Mouse (Mus musculus) Patski (cell line): ENCODE measurements around the gene Ap3d1. TPM values are rescaled to one million over a fixed set of nuclear protein-coding genes. Genes with fewer than 3 reads are reported as not detected.

Experiments used
- ATAC-seq: fragments of 100-300 bp; one replicate; pipeline ENCODE4 v1.8.0; 2021
- CTCF ChIA-PET: fragments of 350-600 bp; sonication (Branson Sonifier 250); formaldehyde crosslinking; loops from one replicate; lab custom pipeline; 2022; ENCODE audit warnings: inconsistent platforms; lab: Charles Lee
- POLR2A ChIA-PET: fragments of 350-600 bp; sonication (Branson Sonifier 250); formaldehyde crosslinking; loops from one replicate; lab custom pipeline; 2022; ENCODE audit warnings: antibody characterized with exemption, inconsistent platforms; lab: Charles Lee
- DNase-seq: peaks from one replicate; pipeline ENCODE4 v3.0.0-alpha.2; 2011; ENCODE audit warnings: low read depth, low spot score
- H3K27me3 ChIP-seq: fragments of 371-371 bp; one replicate; pipeline ENCODE4 v1.5.1; 2021
- CTCF ChIP-seq: fragments of 100-300 bp; IDR thresholded peaks from one replicate; pipeline ENCODE4 v1.5.1; 2021
- in situ Hi-C: fragments of 300-500 bp; cut with MboI; formaldehyde crosslinking; loops from 3 replicates; pipeline ENCODE4 v1.11.1; 2018; ENCODE audit warnings: low pct_unique_long_range_greater_than_20kb, mixed read lengths
- polyA plus RNA-seq: library from polyadenylated mRNA; unstranded; gene quantifications from one replicate; pipeline ENCODE4 v1.2.3, GENCODE M21; 2021

Ap3d1 gene
- polyA plus RNA-seq, 1 experiment from 2014 or later = 103 TPM

- no peak for TF ChIP-seq CTCF
- ChIA-PET CTCF (interaction anchor here (1.5 to 7.0 kb wide), 2 partner anchors 8 to 13 kb away, joined by 4 to 52 read pairs; no protein-coding TSS in a partner anchor), POLR2A (interaction anchor here (0.6 to 7.4 kb wide), 4 partner anchors 9 to 71 kb away, joined by 3 to 78 read pairs (median 10); no protein-coding TSS in a partner anchor)
- no peak for ATAC-seq
- in situ Hi-C loops = no loop called here
- H3K27me3 ChIP-seq = no peaks in the 10 kb centered on the region
- no peak for DNase-seq
Measured at GRCm38 (mm10) chr10:80674161-80674711, 67.8 kb downstream of the Ap3d1 start.

- ATAC-seq (no peak), DNase-seq (no peak)
- ChIA-PET POLR2A (interaction anchor here (0.6 to 4.8 kb wide), 3 partner anchors 11 to 53 kb away, joined by 3 to 16 read pairs (median 3); no protein-coding TSS in a partner anchor), CTCF (interaction anchor here (7.0 kb wide), 1 partner anchor 12 kb away, joined by 52 read pairs; no protein-coding TSS in a partner anchor)
- H3K27me3 ChIP-seq = no peaks in the 10 kb centered on the region
- in situ Hi-C loops = no loop called here
- TF ChIP-seq CTCF = no peak
Measured at GRCm38 (mm10) chr10:80673690-80674089, 68.4 kb downstream of the Ap3d1 start.

- CTCF ChIA-PET = interaction anchor here (7.0 kb wide), 1 partner anchor 11 kb away, joined by 52 read pairs; no protein-coding TSS in a partner anchor
- no peak for TF ChIP-seq CTCF
Measured at GRCm38 (mm10) chr10:80671936-80672690, 70.0 kb downstream of the Ap3d1 start.

GRCm38 (mm10) chr10:80671251-80671650 is 70.8 kb downstream of the Ap3d1 start:
- TF ChIP-seq CTCF = no peak
- ATAC-seq (no peak), DNase-seq (no peak)
- POLR2A ChIA-PET = no interaction called here
- H3K27me3 ChIP-seq = no peaks in the 10 kb centered on the region
- in situ Hi-C loops = no loop called here
- CTCF ChIA-PET = interaction anchor here (2.4 kb wide), 1 partner anchor 11 kb away, joined by 7 read pairs; no protein-coding TSS in a partner anchor

More at GRCm38 (mm10) chr10:80671936-80672690, 70.0 kb downstream of the Ap3d1 start:
- DNase-seq (no peak), ATAC-seq (no peak)
- no peaks in the 10 kb centered on the region for H3K27me3 ChIP-seq
- POLR2A ChIA-PET = interaction anchor here (1.4 kb wide), 1 partner anchor 10 kb away, joined by 3 read pairs; no protein-coding TSS in a partner anchor
- in situ Hi-C loops = no loop called here

GRCm38 (mm10) chr10:80670531-80670930 is 71.5 kb downstream of the Ap3d1 start:
- in situ Hi-C loops = no loop called here
- TF ChIP-seq CTCF = no peak
- no peak for DNase-seq
- POLR2A ChIA-PET = interaction anchor here (1.0 kb wide), 1 partner anchor 48 kb away, joined by 3 read pairs; the partner anchor contains the start of gene Csnk1g2
- ATAC-seq = no peak
- no peaks in the 10 kb centered on the region for H3K27me3 ChIP-seq
- CTCF ChIA-PET = interaction anchor here (1.4 to 2.4 kb wide), 2 partner anchors 8 to 10 kb away, joined by 3 to 7 read pairs; no protein-coding TSS in a partner anchor

GRCm38 (mm10) chr10:80669737-80670485 is 72.2 kb downstream of the Ap3d1 start:
- ChIA-PET POLR2A (interaction anchor here (1.0 kb wide), 1 partner anchor 47 kb away, joined by 3 read pairs; the partner anchor contains the start of gene Csnk1g2), CTCF (interaction anchor here (1.4 to 2.4 kb wide), 2 partner anchors 9 kb away, joined by 3 to 7 read pairs; no protein-coding TSS in a partner anchor)
- TF ChIP-seq CTCF = no peak

GRCm38 (mm10) chr10:80669018-80669417 is 73.0 kb downstream of the Ap3d1 start:
- no peak for DNase-seq
- in situ Hi-C loops = no loop called here
- H3K27me3 ChIP-seq = no peaks in the 10 kb centered on the region
- TF ChIP-seq CTCF = no peak
- ChIA-PET CTCF (interaction anchor here (1.4 to 2.4 kb wide), 2 partner anchors 8 to 10 kb away, joined by 3 to 7 read pairs; no protein-coding TSS in a partner anchor), POLR2A (interaction anchor here (7.5 kb wide), 1 partner anchor 9 kb away, joined by 78 read pairs; the partner anchor contains the start of gene Mknk2)
- ATAC-seq = no peak

More at GRCm38 (mm10) chr10:80669737-80670485, 72.2 kb downstream of the Ap3d1 start:
- in situ Hi-C loops = no loop called here
- ATAC-seq (no peak), DNase-seq (no peak)
- no peaks in the 10 kb centered on the region for H3K27me3 ChIP-seq

GRCm38 (mm10) chr10:80668614-80669013 is 73.5 kb downstream of the Ap3d1 start:
- POLR2A ChIA-PET = interaction anchor here (7.5 kb wide), 1 partner anchor 9 kb away, joined by 78 read pairs; the partner anchor contains the start of gene Mknk2
- no peak for DNase-seq
- in situ Hi-C loops = no loop called here
- H3K27me3 ChIP-seq = no peaks in the 10 kb centered on the region
- no peak for ATAC-seq
- CTCF ChIA-PET = no interaction called here
- TF ChIP-seq CTCF = no peak

- POLR2A ChIA-PET = interaction anchor here (7.5 kb wide), 1 partner anchor 11 kb away, joined by 78 read pairs; the partner anchor contains the start of gene Mknk2
- CTCF ChIA-PET = interaction anchor here (0.8 to 1.3 kb wide), 3 partner anchors 8 to 89 kb away, joined by 3 to 4 read pairs (median 4); partner anchors contain the start of gene Mknk2
- no peaks in the 10 kb centered on the region for H3K27me3 ChIP-seq
- no peak for DNase-seq
- ATAC-seq = no peak
- no peak for TF ChIP-seq CTCF
- in situ Hi-C loops = no loop called here
Measured at GRCm38 (mm10) chr10:80666837-80667412, 75.1 kb downstream of the Ap3d1 start.
